Mouse (Mus musculus): ENCODE measurements around the gene Zfp382. TPM values are rescaled to one million over a fixed set of nuclear protein-coding genes. Genes with fewer than 3 reads are reported as not detected.
"Not testable (repeated sequence)": the region's sequence is repeated elsewhere in the genome, so short reads cannot be mapped to it uniquely, and the experiment has no call there.

Gene Zfp382
- polyA plus RNA-seq, 1 experiment from 2014 or later = 15.5 TPM

GRCm38 (mm10) chr7:30170283-30170951, 48.7 kb downstream of the Zfp382 start:
- Histone ChIP-seq H3K9me3 (ENCODE audit: control insufficient read depth, low read length) (peaks cover 20% of the 10 kb centered on the region), H3K27ac (peak overlapping the region; percentile 90), H3K9ac (peak overlapping the region; percentile 83), H3K36me3 (replicated peaks; ENCODE audit: control insufficient read depth, insufficient read depth) (peaks cover 19% of the 10 kb centered on the region; the same call in 1 of the 2 replicates), H3K4me3 (replicated peaks; ENCODE audit: low read length) (peak overlapping the region; percentile 71), H3K27me3 (ENCODE audit: control insufficient read depth, insufficient read depth, low read length) (no peaks in the 10 kb centered on the region), H3K4me2 (replicated peaks) (peak overlapping the region; percentile 59), H3K4me1 (replicated peaks; ENCODE audit: control insufficient read depth, insufficient read depth, low read length) (peaks cover 14% of the 10 kb centered on the region)
- 27% methylated on average over 11 of the region's 11 CpGs for WGBS
- no peak for DNase-seq (ENCODE audit: low spot score)
- ATAC-seq (ENCODE audit: low FRiP score) = peak; percentile 32

- H3K9ac ChIP-seq = no peak overlapping the region
- H3K4me3 ChIP-seq (replicated peaks; ENCODE audit: low read length) = no peak overlapping the region
- no peak for DNase-seq (ENCODE audit: low spot score)
- 82% methylated on average over 12 of the region's 12 CpGs for WGBS
- no peaks in the 10 kb centered on the region for H3K27me3 ChIP-seq (ENCODE audit: control insufficient read depth, insufficient read depth, low read length)
- no peak for ATAC-seq (ENCODE audit: low FRiP score)
- H3K27ac ChIP-seq = no peak overlapping the region
- no peaks in the 10 kb centered on the region for H3K9me3 ChIP-seq (ENCODE audit: control insufficient read depth, low read length)
- no peaks in the 10 kb centered on the region for H3K4me1 ChIP-seq (replicated peaks; ENCODE audit: control insufficient read depth, insufficient read depth, low read length)
- H3K4me2 ChIP-seq (replicated peaks) = no peak overlapping the region
- peaks cover 38% of the 10 kb centered on the region for H3K36me3 ChIP-seq (replicated peaks; ENCODE audit: control insufficient read depth, insufficient read depth)
These were observed 54.7 kb downstream of the Zfp382 start for GRCm38 (mm10) chr7:30176474-30176873.

- no peak overlapping the region for H3K27ac ChIP-seq
- peaks cover 38% of the 10 kb centered on the region for H3K36me3 ChIP-seq (replicated peaks; ENCODE audit: control insufficient read depth, insufficient read depth)
- H3K9me3 ChIP-seq (ENCODE audit: control insufficient read depth, low read length) = no peaks in the 10 kb centered on the region
- WGBS = 87% methylated on average over 11 of the region's 11 CpGs
- ATAC-seq (ENCODE audit: low FRiP score) (no peak), DNase-seq (ENCODE audit: low spot score) (no peak)
- no peak overlapping the region for H3K9ac ChIP-seq
- H3K4me3 ChIP-seq (replicated peaks; ENCODE audit: low read length) = no peak overlapping the region
- H3K4me1 ChIP-seq (replicated peaks; ENCODE audit: control insufficient read depth, insufficient read depth, low read length) = no peaks in the 10 kb centered on the region
- H3K4me2 ChIP-seq (replicated peaks) = no peak overlapping the region
- no peaks in the 10 kb centered on the region for H3K27me3 ChIP-seq (ENCODE audit: control insufficient read depth, insufficient read depth, low read length)
These were observed 56.5 kb downstream of the Zfp382 start for GRCm38 (mm10) chr7:30178256-30178655.

GRCm38 (mm10) chr7:30181308-30181707, 59.6 kb downstream of the Zfp382 start:
- no peak overlapping the region for H3K27ac ChIP-seq
- ATAC-seq (ENCODE audit: low FRiP score) (peak; percentile 54; the same call in 1 of the 2 replicates), DNase-seq (ENCODE audit: low spot score) (peak; percentile 89)
- WGBS = 3% methylated on average over 4 of the region's 4 CpGs
- H3K4me3 ChIP-seq (replicated peaks; ENCODE audit: low read length) = no peak overlapping the region
- H3K9ac ChIP-seq = no peak overlapping the region
- H3K27me3 ChIP-seq (ENCODE audit: control insufficient read depth, insufficient read depth, low read length) = no peaks in the 10 kb centered on the region
- no peak overlapping the region for H3K4me2 ChIP-seq (replicated peaks)
- H3K36me3 ChIP-seq (replicated peaks; ENCODE audit: control insufficient read depth, insufficient read depth) = peaks cover 40% of the 10 kb centered on the region
- H3K9me3 ChIP-seq (ENCODE audit: control insufficient read depth, low read length) = no peaks in the 10 kb centered on the region
- no peaks in the 10 kb centered on the region; the same call in 1 of the 2 replicates for H3K4me1 ChIP-seq (replicated peaks; ENCODE audit: control insufficient read depth, insufficient read depth, low read length)

- not testable (repeated sequence) for H3K27ac ChIP-seq; H3K9me3 ChIP-seq (ENCODE audit: control insufficient read depth, low read length); DNase-seq (ENCODE audit: low spot score); H3K4me2 ChIP-seq (replicated peaks); H3K9ac ChIP-seq; ATAC-seq (ENCODE audit: low FRiP score); H3K4me3 ChIP-seq (replicated peaks; ENCODE audit: low read length); H3K4me1 ChIP-seq (replicated peaks; ENCODE audit: control insufficient read depth, insufficient read depth, low read length); H3K27me3 ChIP-seq (ENCODE audit: control insufficient read depth, insufficient read depth, low read length)
- peaks cover 40% of the 10 kb centered on the region for H3K36me3 ChIP-seq (replicated peaks; ENCODE audit: control insufficient read depth, insufficient read depth)
- WGBS = 91% methylated on average over 9 of the region's 10 CpGs
These were observed 60.2 kb downstream of the Zfp382 start for GRCm38 (mm10) chr7:30181929-30182328.

- H3K9ac ChIP-seq; H3K4me1 ChIP-seq (replicated peaks; ENCODE audit: control insufficient read depth, insufficient read depth, low read length); H3K4me3 ChIP-seq (replicated peaks; ENCODE audit: low read length); H3K9me3 ChIP-seq (ENCODE audit: control insufficient read depth, low read length); H3K27ac ChIP-seq; H3K27me3 ChIP-seq (ENCODE audit: control insufficient read depth, insufficient read depth, low read length); H3K4me2 ChIP-seq (replicated peaks); ATAC-seq (ENCODE audit: low FRiP score); DNase-seq (ENCODE audit: low spot score): not testable (repeated sequence)
- peaks cover 42% of the 10 kb centered on the region for H3K36me3 ChIP-seq (replicated peaks; ENCODE audit: control insufficient read depth, insufficient read depth)
- 73% methylated on average over 7 of the region's 7 CpGs for WGBS
These were observed 61.4 kb downstream of the Zfp382 start for GRCm38 (mm10) chr7:30183189-30183588.

- 0% methylated on average over 11 of the region's 11 CpGs for WGBS
- peaks cover 42% of the 10 kb centered on the region for H3K36me3 ChIP-seq (replicated peaks; ENCODE audit: control insufficient read depth, insufficient read depth)
- peak; percentile 63 for DNase-seq (ENCODE audit: low spot score)
- H3K4me3 ChIP-seq (replicated peaks; ENCODE audit: low read length) = no peak within 1 kb of the TSS; the same call in 1 of the 2 replicates
- no peaks in the 10 kb centered on the region for H3K27me3 ChIP-seq (ENCODE audit: control insufficient read depth, insufficient read depth, low read length)
- H3K27ac ChIP-seq = no peak within 1 kb of the TSS
- peak within 1 kb of the TSS; percentile 31 for H3K4me2 ChIP-seq (replicated peaks)
- no peaks in the 10 kb centered on the region for H3K9me3 ChIP-seq (ENCODE audit: control insufficient read depth, low read length)
- ATAC-seq (ENCODE audit: low FRiP score) = peak; percentile 38; the same call in 1 of the 2 replicates
- no peak within 1 kb of the TSS for H3K9ac ChIP-seq
- H3K4me1 ChIP-seq (replicated peaks; ENCODE audit: control insufficient read depth, insufficient read depth, low read length) = no peaks in the 10 kb centered on the region; the same call in 1 of the 2 replicates
These were observed 62.1 kb downstream of the Zfp382 start, which contains the start of gene Cox7a1 for GRCm38 (mm10) chr7:30183879-30184289. Cox7a1 (plus strand) TSS chr7:30184144.

Small RNAs within 50 kb of the gene (microRNA-seq; reads per million reads assigned to microRNA genes)
- not detected for gene Gm23368

Other genes starting within 250 kb of the Zfp382 start
- gene Zfp27, start 215.4 kb upstream of the Zfp382 start, polyA plus RNA-seq (2014; fragmentation: Nextera tagmentation; extraction: Ambion mirVana) = 17.5 and 18.7 TPM in 2 replicates
- 7.8 and 8.4 TPM in 2 replicates for gene Zfp383, start 213.7 kb upstream of the Zfp382 start, polyA plus RNA-seq (2014; fragmentation: Nextera tagmentation; extraction: Ambion mirVana)
- gene Zfp74, start 167.9 kb upstream of the Zfp382 start, polyA plus RNA-seq (2014; fragmentation: Nextera tagmentation; extraction: Ambion mirVana) = 17.7 and 23.0 TPM in 2 replicates
- 4.3 and 4.5 TPM in 2 replicates for gene Zfp568, start 138.0 kb upstream of the Zfp382 start, polyA plus RNA-seq (2014; fragmentation: Nextera tagmentation; extraction: Ambion mirVana)
- gene Zfp14, start 70.6 kb upstream of the Zfp382 start, polyA plus RNA-seq (2014; fragmentation: Nextera tagmentation; extraction: Ambion mirVana) = 10.9 and 13.6 TPM in 2 replicates
- gene Zfp82, start 49.0 kb upstream of the Zfp382 start, polyA plus RNA-seq (2014; fragmentation: Nextera tagmentation; extraction: Ambion mirVana) = 10.3 and 12.2 TPM in 2 replicates
- 0.96 and 2.2 TPM in 2 replicates for gene Gm26920, start 31.5 kb upstream of the Zfp382 start, polyA plus RNA-seq (2014; fragmentation: Nextera tagmentation; extraction: Ambion mirVana)
- gene Zfp566, start 31.4 kb upstream of the Zfp382 start, polyA plus RNA-seq (2014; fragmentation: Nextera tagmentation; extraction: Ambion mirVana) = 14.3 and 15.0 TPM in 2 replicates
- 88.6 and 97.8 TPM in 2 replicates for gene Zfp260, start 27.2 kb upstream of the Zfp382 start, polyA plus RNA-seq (2014; fragmentation: Nextera tagmentation; extraction: Ambion mirVana)
- gene Zfp146, start 47.8 kb downstream of the Zfp382 start, polyA plus RNA-seq (2014; fragmentation: Nextera tagmentation; extraction: Ambion mirVana) = 13.2 and 14.0 TPM in 2 replicates
- gene Cox7a1, start 62.2 kb downstream of the Zfp382 start, polyA plus RNA-seq (2014; fragmentation: Nextera tagmentation; extraction: Ambion mirVana) = 6.0 and 6.9 TPM in 2 replicates
- 62.0 and 70.7 TPM in 2 replicates for gene Capns1, start 76.9 kb downstream of the Zfp382 start, polyA plus RNA-seq (2014; fragmentation: Nextera tagmentation; extraction: Ambion mirVana)
- 179 and 199 TPM in 2 replicates for gene Polr2i, start 110.0 kb downstream of the Zfp382 start, polyA plus RNA-seq (2014; fragmentation: Nextera tagmentation; extraction: Ambion mirVana)
- 390 and 397 TPM in 2 replicates for gene Tbcb, start 110.3 kb downstream of the Zfp382 start, polyA plus RNA-seq (2014; fragmentation: Nextera tagmentation; extraction: Ambion mirVana)
- not detected in 2 replicates for gene Ovol3, start 113.8 kb downstream of the Zfp382 start, polyA plus RNA-seq (2014; fragmentation: Nextera tagmentation; extraction: Ambion mirVana)
- gene Thap8, start 158.2 kb downstream of the Zfp382 start, polyA plus RNA-seq (2014; fragmentation: Nextera tagmentation; extraction: Ambion mirVana) = 0.16 and 0.43 TPM in 2 replicates
- gene Wdr62, start 158.5 kb downstream of the Zfp382 start, polyA plus RNA-seq (2014; fragmentation: Nextera tagmentation; extraction: Ambion mirVana) = 5.7 and 5.9 TPM in 2 replicates
- 123 and 146 TPM in 2 replicates for gene Clip3, start 169.8 kb downstream of the Zfp382 start, polyA plus RNA-seq (2014; fragmentation: Nextera tagmentation; extraction: Ambion mirVana)
- 119 and 123 TPM in 2 replicates for gene Alkbh6, start 186.8 kb downstream of the Zfp382 start, polyA plus RNA-seq (2014; fragmentation: Nextera tagmentation; extraction: Ambion mirVana)
- gene Syne4, start 192.9 kb downstream of the Zfp382 start, polyA plus RNA-seq (2014; fragmentation: Nextera tagmentation; extraction: Ambion mirVana) = 10.7 and 11.9 TPM in 2 replicates
- gene E130208F15Rik, start 199.8 kb downstream of the Zfp382 start, polyA plus RNA-seq (2014; fragmentation: Nextera tagmentation; extraction: Ambion mirVana) = not detected in 2 replicates
- gene Sdhaf1, start 202.0 kb downstream of the Zfp382 start, polyA plus RNA-seq (2014; fragmentation: Nextera tagmentation; extraction: Ambion mirVana) = 16.5 and 19.2 TPM in 2 replicates
- gene Lrfn3, start 240.8 kb downstream of the Zfp382 start, polyA plus RNA-seq (2014; fragmentation: Nextera tagmentation; extraction: Ambion mirVana) = 14.5 and 15.0 TPM in 2 replicates

Measured in hindbrain, embryonic 14.5 days (tissue).